Mouse (Mus musculus): Measurements from ENCODE around the gene 6030445D17Rik.

6030445D17Rik gene

GRCm38 (mm10) chr4:136461206-136461605, 844 bp upstream of the 6030445D17Rik start:
- no peak for DNase-seq

GRCm38 (mm10) chr4:136461761-136462085, 327 bp upstream of the 6030445D17Rik start:
- DNase-seq = no peak

- DNase-seq = no peak
Observed at GRCm38 (mm10) chr4:136462839-136463178, 759 bp downstream of the 6030445D17Rik start.

- DNase-seq = no peak
Observed at GRCm38 (mm10) chr4:136463436-136463835, 1.4 kb downstream of the 6030445D17Rik start.

- DNase-seq = no peak
Observed at GRCm38 (mm10) chr4:136466226-136466625, 4.2 kb downstream of the 6030445D17Rik start.

- DNase-seq = peak; percentile 58
Observed at GRCm38 (mm10) chr4:136468553-136469327, 6.7 kb downstream of the 6030445D17Rik start.

- peak; percentile 91 for DNase-seq
Observed at GRCm38 (mm10) chr4:136469371-136469903, 7.4 kb downstream of the 6030445D17Rik start, which contains the start of gene Luzp1. Luzp1 (plus strand) TSS chr4:136469761.

GRCm38 (mm10) chr4:136469941-136470346, 7.9 kb downstream of the 6030445D17Rik start:
- peak; percentile 39 for DNase-seq

GRCm38 (mm10) chr4:136470347-136471071, 8.5 kb downstream of the 6030445D17Rik start:
- peak; percentile 38 for DNase-seq

GRCm38 (mm10) chr4:136476692-136477091, 14.6 kb downstream of the 6030445D17Rik start:
- DNase-seq = no peak

- DNase-seq = no peak
Observed at GRCm38 (mm10) chr4:136486549-136486948, 24.5 kb downstream of the 6030445D17Rik start.

- DNase-seq = no peak
Observed at GRCm38 (mm10) chr4:136495993-136496392, 33.9 kb downstream of the 6030445D17Rik start.

GRCm38 (mm10) chr4:136505426-136506215, 43.6 kb downstream of the 6030445D17Rik start:
- DNase-seq = no peak

- no peak for DNase-seq
Observed at GRCm38 (mm10) chr4:136509857-136510256, 47.8 kb downstream of the 6030445D17Rik start.

GRCm38 (mm10) chr4:136511708-136512107, 49.7 kb downstream of the 6030445D17Rik start:
- DNase-seq = no peak

GRCm38 (mm10) chr4:136512905-136513304, 50.9 kb downstream of the 6030445D17Rik start:
- DNase-seq = no peak

Data from right cerebral cortex, postnatal 14 days (tissue).